Mouse (Mus musculus) spleen, postnatal 36 days (tissue): Measurements from ENCODE around the gene Ttc37.

Source experiments
- DNase-seq, 2 experiments: peaks; one replicate each; pipeline ENCODE4 v3.0.0; 2022; ENCODE audit warnings: low spot score in 2 of 2, mixed read lengths in 1 of 2

Ttc37 gene

DNA sequence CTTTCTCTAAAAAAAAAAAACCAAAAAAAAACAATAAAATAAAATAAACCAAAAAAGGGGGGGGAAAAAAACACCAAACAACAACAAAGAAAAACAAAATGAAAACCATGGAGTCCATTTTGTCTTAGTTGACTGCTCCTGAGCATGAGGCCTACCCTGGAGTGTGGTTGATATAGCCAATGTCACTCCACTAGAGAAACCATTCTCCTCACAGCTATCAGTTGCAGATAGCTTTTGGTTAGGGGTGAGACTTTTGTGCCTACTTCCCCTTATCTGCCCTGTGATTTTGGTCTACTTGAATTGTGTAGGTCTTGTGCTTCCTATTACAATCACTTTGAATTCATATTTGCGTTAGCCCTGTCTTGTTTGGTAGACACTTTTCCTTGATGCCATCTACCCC is 59.0 kb downstream of the Ttc37 start:
- DNase-seq: no peak

DNA sequence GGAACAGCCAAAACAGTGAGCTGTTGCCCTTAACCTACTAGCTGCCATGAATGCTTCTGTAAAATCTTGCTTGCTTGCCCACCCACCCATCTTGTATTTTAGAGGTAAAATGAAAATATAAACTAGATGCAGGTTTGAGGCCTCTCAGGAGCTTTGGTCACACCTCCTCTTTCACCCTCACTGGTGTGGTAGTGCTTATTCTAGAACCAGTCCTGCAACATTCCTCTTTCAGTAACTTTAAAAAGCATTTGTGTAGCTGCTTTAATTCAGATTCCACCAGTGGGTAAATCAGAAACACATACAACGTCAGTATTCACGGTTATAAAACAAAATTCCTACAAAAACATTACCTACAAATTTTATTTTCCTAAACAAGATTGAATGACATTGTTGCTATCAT is 62.1 kb downstream of the Ttc37 start:
- DNase-seq: no peak

DNA sequence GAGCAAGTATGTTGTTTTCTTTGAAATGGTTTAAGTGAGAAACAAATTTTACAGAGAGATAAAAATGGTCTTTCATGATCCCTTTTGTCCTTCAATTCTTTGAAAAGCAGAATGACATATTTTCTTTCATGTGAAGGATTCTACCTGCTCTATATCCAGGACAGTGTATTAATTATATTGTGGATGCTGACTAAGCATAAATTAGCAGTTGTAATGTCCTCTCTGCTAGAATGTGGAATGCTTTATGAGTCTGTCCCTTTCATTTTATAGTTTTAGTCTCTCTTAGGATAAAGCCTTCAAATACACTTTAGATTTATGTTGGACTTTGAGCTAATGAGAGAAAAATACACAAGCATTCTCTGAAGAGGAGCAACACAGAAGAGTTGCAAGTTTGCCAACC is 75.8 kb downstream of the Ttc37 start:
- no peak for DNase-seq

DNA sequence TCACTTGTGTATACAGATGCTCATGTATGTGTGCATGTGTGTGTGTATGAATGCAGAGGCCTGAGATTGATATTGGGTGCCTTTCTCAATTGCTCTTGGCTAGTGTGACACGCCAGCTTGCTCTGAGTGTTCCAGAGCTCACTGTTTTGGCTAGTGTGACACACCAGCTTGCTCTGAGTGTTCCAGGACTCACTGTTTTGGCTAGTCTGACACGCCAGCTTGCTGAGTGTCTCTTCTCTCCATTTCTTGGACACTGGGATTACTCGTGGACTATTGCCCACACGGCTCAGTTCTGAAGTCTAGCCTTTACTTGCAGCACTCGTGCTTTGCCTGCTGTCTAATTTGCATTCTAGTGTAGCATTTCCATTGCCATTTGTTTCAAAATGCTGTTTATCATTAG is 80.2 kb downstream of the Ttc37 start:
- no peak for DNase-seq

DNA sequence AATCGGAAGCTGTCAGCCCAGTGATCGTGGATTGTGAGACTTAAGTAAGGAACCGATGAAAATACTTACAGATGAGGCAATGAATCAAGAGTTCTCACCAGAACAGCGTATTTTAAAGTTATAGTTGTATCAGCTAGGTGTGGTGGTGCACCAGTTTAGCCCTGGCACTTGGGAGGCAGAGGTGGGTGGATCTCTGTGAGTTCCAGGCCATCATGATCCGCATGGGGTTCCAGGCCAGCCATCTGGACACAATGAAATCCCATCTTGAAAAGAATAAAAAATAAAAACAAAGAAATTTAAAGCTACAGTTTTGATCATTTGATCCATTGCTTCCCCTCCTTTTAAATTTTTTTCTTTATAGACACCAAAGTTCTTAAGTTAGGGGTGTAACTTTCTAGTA is 89.1 kb downstream of the Ttc37 start:
- no peak for DNase-seq

DNA sequence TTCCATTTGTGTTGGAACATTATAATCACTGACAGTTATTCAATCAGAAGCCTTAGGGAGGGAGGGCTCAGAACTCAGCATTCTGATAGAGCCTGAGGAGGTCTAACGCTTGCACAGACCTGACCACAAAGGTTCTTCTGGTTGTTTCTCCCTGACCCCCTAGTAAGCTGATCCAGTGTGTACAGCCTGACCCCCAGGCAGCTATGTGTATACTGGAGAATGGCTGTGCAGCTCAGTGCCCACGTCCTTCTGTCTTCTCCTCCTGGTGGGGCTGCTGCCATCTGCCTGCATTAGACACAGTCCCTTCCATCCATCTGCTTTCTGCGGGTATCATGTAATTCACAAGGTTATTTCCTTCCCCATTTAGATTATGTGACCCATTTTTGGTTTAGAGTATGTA is 90.7 kb downstream of the Ttc37 start:
- no peak for DNase-seq

DNA sequence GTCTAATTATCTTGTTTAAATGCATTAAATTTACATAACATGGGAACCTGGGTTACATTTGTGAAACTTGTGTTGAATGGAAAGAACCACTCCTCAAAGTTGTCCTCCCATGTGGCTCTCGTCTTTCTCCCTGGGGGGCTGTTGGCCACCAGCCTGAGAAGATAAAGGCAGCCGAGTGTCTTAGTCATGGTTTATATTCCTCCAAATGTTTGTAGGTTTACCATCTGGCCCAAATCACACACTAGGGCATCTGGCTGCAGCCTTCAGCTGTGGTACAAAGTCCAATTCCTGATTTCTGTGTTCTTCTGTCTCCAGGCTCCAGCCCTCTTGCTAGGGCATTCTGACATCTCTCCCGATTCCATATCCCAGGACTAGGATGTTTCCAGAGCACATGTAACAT is 91.7 kb downstream of the Ttc37 start:
- DNase-seq: no peak

DNA sequence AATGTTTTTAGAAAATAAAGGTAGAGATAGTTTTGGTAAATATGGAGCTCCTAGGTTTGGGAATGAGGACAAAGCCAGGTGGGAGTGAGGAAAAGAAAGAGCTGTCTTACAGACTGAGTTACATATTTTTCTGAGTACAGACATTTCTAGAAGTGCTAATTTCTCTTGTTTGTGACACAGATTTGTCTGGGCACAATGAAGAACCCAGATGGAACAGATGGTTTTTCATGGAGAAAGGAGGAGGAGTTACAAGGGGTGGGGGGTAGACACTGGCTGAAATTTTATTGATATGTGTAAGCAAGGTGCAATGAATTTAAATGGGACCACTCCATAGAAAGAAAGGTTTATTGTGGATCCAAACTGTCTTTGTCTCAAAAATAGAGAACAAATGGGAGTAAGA is 96.4 kb downstream of the Ttc37 start:
- DNase-seq: no peak

DNA sequence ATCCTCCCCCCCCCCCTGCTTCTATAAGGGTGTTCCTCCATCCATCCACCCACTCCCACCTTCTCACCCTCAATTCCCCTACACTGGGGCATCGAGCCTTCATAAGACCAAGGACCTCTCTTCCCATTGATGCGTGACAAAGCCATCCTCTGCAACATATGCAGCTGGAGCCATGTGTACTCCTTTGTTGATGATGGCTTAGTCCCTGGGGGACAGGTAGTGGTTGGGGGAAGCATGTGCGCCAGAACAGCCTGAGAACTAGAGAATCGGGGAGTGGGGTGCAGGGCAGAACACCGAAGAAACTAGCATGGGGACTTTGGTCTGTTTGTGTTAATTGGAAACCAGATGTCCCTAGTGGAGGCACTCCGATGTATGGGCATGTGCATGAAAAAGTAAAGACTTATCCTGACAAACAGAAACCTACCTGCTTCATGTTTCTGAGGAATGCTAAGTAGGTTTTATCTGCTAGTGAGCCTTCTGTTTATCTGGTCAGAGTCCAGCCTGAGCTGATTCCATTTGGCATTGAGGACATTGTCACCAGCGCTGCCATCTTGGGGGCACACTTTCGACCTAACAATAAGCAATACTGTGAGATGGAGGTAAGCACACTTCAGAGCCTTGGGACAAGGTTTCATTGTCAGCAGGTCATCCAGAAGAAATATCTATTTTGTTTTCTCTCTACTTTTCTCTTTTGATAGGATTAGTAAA is 97.1 kb downstream of the Ttc37 start:
- DNase-seq: no peak

DNA sequence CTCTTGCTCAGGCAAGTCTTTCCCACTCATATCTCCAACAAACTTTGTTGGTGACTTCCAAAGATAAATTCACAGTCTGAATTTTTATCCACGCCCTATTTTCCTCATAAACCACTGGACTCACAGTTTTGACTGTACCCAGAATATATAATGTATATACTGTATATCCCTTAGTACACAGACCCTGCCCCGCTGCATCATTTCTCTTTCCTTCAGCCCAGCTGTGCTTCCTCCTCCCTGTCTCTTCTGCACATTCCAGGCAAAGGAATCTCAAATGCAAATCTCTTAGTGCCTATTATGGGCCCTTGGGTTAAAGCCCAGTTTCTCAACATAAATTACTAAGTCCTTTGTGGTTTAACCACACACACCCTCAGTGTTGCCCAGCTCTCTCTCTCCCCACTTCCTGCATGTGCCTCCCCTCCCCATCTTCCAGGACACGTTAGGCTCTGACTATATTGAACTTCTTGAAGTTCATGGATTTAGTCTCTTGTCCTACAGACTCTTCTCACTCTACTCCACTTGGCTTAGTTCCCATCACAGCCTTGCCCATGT is 98.8 kb downstream of the Ttc37 start:
- no peak for DNase-seq

DNA sequence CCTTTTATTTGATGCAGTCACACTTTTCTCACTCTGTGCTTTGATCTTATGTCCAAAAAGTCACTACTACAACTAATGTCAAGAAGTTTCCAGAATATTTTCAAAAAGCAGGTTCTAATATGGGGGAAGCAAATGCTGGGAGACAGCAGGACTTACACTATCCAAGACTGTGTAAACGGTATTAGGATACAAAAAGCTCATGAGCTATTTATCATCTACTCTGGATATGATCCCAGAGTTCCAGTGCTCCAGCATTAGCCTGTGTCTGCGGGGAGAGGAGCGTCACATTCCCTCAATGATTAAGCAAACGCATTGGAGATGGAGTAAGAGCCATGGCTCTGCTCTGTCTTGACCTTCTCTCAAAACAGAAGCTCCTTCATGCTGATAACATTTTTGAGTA is 101.4 kb downstream of the Ttc37 start:
- no peak for DNase-seq

DNA sequence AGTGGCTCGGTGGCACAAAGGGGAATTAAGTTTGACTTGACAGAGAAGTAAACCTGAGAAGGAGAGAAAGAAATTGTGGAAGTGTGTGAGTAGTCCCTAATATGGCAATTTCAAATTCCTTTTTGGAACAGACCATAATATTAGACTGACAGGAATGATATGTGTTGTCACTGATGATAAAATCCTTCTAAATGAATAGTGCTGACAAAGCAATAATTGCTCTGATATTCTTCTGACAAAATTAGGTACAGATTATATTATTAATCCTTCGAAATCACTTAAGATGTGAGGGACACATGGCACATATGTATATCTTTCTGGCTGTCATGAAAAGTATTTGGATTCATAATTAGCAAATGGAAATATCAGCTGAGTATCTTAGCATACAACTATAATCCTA is 116.4 kb downstream of the Ttc37 start:
- no peak for DNase-seq

DNA sequence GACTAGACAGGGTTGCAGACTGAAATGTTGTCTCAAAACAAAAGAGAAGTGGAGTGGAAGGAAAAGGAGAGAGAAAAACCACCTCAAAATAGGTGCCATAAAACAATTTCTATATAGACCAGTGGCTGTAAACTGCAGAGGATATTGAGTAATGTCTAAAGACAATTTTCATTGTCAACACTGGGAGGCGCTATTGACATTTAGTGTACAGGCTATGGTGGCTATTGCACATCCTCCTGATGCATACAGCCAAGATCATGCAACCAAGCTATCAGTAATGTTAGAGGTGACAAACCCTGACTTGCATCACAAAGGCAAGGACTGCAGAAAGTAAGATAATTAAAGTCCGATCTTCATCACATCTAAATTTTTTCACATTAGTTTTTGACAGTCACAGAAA is 116.9 kb downstream of the Ttc37 start:
- DNase-seq: peak in 1 of 2 experiments; percentile 4
